Mouse (Mus musculus) megakaryocyte-erythroid progenitor cell, adult 5-6 weeks (primary cell): ENCODE measurements around the gene Vmn2r50. TPM values are rescaled to one million over a fixed set of nuclear protein-coding genes. Genes with fewer than 3 reads are reported as not detected.
"Not testable (repeated sequence)": the region's sequence is repeated elsewhere in the genome, so short reads cannot be mapped to it uniquely, and the experiment has no call there.

ENCODE experiments used
- ATAC-seq: replicated peaks from 2 replicates; pipeline ENCODE4 v1.8.0; 2016; ENCODE audit warnings: mild to moderate bottlenecking, inconsistent platforms; ENCODE audit not compliant: severe bottlenecking, poor library complexity, low FRiP score, low TSS enrichment
- total RNA-seq, 2 experiments: library from RNA; stranded (forward) in 1 of 2; stranded (reverse) in 1 of 2; fragments of 200-1000, 215-1000 nt in 1 of 2; fragments of >200 nt in 1 of 2; fragmentation: Nextera tagmentation in 1 of 2; gene quantifications; 2 replicates each; pipeline ENCODE4 v1.2.3; 2014 to 2017

Gene Vmn2r50
- not detected in 2 replicates for total RNA-seq (2014; fragmentation: Nextera tagmentation)
- total RNA-seq (2017) = not detected in 2 replicates

DNA sequence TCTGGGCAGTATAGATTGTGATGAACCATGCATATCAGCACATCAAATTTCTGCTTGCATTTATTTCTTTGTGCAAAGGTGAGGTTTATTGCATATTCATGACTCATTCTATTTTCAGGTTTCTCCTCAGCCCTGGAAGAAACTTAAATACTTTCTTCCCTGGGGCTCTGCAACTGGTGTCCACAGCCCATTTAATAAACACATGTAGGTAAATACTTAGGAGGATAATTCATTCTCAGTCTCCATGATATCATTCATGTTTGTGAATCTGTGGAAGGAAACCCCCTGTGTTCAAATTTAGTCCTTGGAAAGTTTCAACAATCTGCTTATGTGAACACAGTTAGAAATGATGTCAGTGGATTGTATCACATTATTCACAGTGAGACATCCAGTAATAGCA lies at the start of gene Vmn2r50:
TSS of gene Vmn2r50 (minus strand) at position 101 of the 400 bp plus-strand sequence.
- not testable (repeated sequence) for ATAC-seq

DNA sequence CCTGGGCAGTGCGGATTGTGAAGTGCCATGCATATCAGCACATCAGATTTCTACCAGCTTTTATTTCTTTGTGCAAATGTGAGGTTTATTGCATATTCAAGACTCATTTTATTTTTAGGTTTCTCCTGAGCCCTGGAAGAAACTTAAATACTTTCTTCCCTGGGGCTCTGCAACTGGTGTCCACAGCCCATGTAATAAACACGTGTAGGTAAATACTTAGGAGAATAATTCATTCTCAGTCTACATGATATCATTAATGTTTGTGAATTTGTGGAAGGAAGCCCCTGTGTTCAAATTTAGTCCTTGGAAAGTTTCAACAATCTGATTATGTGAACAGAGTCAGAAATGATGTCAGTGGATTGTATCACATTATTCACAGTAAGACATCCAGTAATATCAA lies 60.9 kb downstream of the Vmn2r50 start, which contains the start of gene Vmn2r49:
TSS of gene Vmn2r49 (minus strand) at position 101 of the 400 bp plus-strand sequence.
- not testable (repeated sequence) for ATAC-seq

Other genes starting within 250 kb of the Vmn2r50 start
- not detected in 2 replicates for gene Vmn2r47, start 212.0 kb downstream of the Vmn2r50 start, total RNA-seq (2014; fragmentation: Nextera tagmentation)
- gene Vmn2r47, start 212.0 kb downstream of the Vmn2r50 start, total RNA-seq (2017) = not detected in 2 replicates
- not detected in 2 replicates for gene Vmn2r48, start 99.7 kb downstream of the Vmn2r50 start, total RNA-seq (2014; fragmentation: Nextera tagmentation)
- not detected in 2 replicates for gene Vmn2r48, start 99.7 kb downstream of the Vmn2r50 start, total RNA-seq (2017)
- gene Vmn2r49, start 61.0 kb downstream of the Vmn2r50 start, total RNA-seq (2014; fragmentation: Nextera tagmentation) = not detected in 2 replicates
- gene Vmn2r49, start 61.0 kb downstream of the Vmn2r50 start, total RNA-seq (2017) = not detected in 2 replicates
- gene Vmn2r51, start 52.4 kb upstream of the Vmn2r50 start, total RNA-seq (2014; fragmentation: Nextera tagmentation) = not detected in 2 replicates
- gene Vmn2r51, start 52.4 kb upstream of the Vmn2r50 start, total RNA-seq (2017) = not detected in 2 replicates
- gene Vmn2r52, start 123.3 kb upstream of the Vmn2r50 start, total RNA-seq (2014; fragmentation: Nextera tagmentation) = not detected in 2 replicates
- gene Vmn2r52, start 123.3 kb upstream of the Vmn2r50 start, total RNA-seq (2017) = not detected in 2 replicates
- not detected in 2 replicates for gene Vmn1r66, start 224.7 kb upstream of the Vmn2r50 start, total RNA-seq (2014; fragmentation: Nextera tagmentation)
- gene Vmn1r66, start 224.7 kb upstream of the Vmn2r50 start, total RNA-seq (2017) = not detected in 2 replicates